Mouse (Mus musculus): Measurements from ENCODE around the gene Cd79a.

Gene Cd79a

GRCm38 (mm10) chr7:24897224-24897623, at the start of gene Cd79a:
Gene Cd79a (plus strand): TSS chr7:24897381.
- DNase-seq (ENCODE audit: low spot score), result no peak

GRCm38 (mm10) chr7:24850162-24850561, 47.0 kb upstream of the Cd79a start:
- no peak for DNase-seq (ENCODE audit: low spot score)

GRCm38 (mm10) chr7:24850899-24851303, 46.3 kb upstream of the Cd79a start:
- no peak for DNase-seq (ENCODE audit: low spot score)

DNA sequence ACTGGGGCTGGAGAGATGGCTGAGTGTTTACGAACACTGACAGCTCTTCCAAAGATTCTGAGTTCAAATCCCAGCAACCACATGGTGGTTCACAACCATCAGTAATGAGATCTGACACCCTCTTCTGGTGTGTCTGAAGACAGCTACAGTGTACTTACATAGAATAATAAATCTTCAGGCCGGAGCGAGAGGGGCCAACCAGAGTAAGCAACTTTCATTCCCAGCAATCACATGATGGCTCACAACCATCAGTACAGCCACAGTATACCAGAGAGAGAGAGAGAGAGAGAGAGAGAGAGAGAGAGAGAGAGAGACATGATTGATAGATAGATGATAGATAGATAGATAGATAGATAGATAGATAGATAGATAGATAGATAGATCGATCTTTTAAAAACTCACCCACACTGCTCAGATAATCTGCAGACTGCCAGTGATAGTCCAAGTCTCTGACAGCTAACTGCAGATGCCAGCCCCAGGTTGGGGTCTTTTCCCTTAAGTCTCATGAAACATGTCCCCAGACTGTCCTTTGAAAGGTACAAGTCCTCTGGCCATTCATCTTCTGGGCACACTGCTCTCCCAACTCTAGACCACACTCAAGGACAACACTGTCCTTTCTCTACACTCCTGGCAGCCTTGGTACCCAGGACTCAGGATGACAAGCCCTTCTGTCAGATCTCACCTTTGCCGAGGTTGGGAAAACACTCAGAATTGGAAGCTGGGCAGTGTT, 45.4 kb upstream of the Cd79a start:
- DNase-seq (ENCODE audit: low spot score), result no peak

- DNase-seq (ENCODE audit: low spot score), result no peak
Observed at GRCm38 (mm10) chr7:24852557-24853232, 44.5 kb upstream of the Cd79a start.

DNA sequence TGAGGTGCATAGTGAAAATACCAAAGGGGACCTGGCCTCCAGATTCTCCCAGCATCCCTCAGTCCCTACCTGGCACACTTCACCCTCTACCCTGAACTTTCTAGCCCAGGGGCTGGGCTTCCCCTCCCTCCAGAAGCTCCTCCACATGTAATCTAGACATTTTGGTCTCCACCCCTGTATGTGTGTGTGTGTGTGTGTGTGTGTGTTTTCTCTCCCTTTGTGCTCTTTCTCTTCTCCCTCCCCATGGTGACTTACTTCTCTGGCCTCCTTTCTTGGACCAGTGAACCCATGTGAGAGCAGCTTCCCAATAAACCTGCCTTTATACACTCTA, 44.0 kb upstream of the Cd79a start:
- DNase-seq (ENCODE audit: low spot score), result no peak

DNA sequence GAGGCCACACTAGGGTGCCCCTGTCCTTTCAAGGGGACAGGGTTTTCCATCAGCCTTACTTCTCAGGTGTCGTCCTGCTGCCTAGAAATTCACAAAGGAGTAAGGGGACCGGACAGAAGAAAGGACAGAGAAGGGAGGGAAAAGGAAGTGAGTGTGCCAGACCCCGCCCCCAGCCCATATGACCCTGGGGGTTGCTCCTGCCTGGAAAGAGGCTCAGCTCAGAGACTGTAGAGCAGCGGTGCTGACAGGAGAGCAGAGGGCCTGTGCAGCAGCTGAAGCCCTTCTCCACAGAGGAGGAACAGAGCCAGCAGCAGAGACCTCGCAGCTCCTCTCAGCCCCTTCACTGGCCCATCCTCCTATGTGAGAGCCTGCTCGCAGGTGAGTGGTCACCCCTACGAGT, 43.5 kb upstream of the Cd79a start:
- no peak for DNase-seq (ENCODE audit: low spot score)

- peak; percentile 61 for DNase-seq (ENCODE audit: low spot score)
Observed at GRCm38 (mm10) chr7:24856460-24857120, 40.6 kb upstream of the Cd79a start.

- DNase-seq (ENCODE audit: low spot score), result no peak
Observed at GRCm38 (mm10) chr7:24859234-24859633, 37.9 kb upstream of the Cd79a start.

GRCm38 (mm10) chr7:24861913-24862312, 35.3 kb upstream of the Cd79a start, which contains the start of gene Gm9844:
Gene Gm9844 (plus strand): TSS chr7:24862213.
- no peak for DNase-seq (ENCODE audit: low spot score)

- DNase-seq (ENCODE audit: low spot score), result no peak
Observed at GRCm38 (mm10) chr7:24862853-24863252, 34.3 kb upstream of the Cd79a start.

- no peak for DNase-seq (ENCODE audit: low spot score)
Observed at GRCm38 (mm10) chr7:24864156-24864555, 33.0 kb upstream of the Cd79a start.

GRCm38 (mm10) chr7:24869080-24869479, 28.1 kb upstream of the Cd79a start:
- no peak for DNase-seq (ENCODE audit: low spot score)

- no peak for DNase-seq (ENCODE audit: low spot score)
Observed at GRCm38 (mm10) chr7:24869532-24870165, 27.5 kb upstream of the Cd79a start, which contains the start of the genes Lypd4 and Dmrtc2. Gene Lypd4 (minus strand): TSS chr7:24869941. Gene Dmrtc2 (plus strand): TSS chr7:24870057.

GRCm38 (mm10) chr7:24877588-24877987, 19.6 kb upstream of the Cd79a start:
- no peak for DNase-seq (ENCODE audit: low spot score)

- DNase-seq (ENCODE audit: low spot score), result no peak
Observed at GRCm38 (mm10) chr7:24879620-24880019, 17.6 kb upstream of the Cd79a start.

- DNase-seq (ENCODE audit: low spot score), result no peak
Observed at GRCm38 (mm10) chr7:24882416-24883199, 14.6 kb upstream of the Cd79a start.

- peak; percentile 99 for DNase-seq (ENCODE audit: low spot score)
Observed at GRCm38 (mm10) chr7:24883896-24884692, 13.1 kb upstream of the Cd79a start, which contains the start of gene Rps19. Gene Rps19 (plus strand): TSS chr7:24884371.

DNA sequence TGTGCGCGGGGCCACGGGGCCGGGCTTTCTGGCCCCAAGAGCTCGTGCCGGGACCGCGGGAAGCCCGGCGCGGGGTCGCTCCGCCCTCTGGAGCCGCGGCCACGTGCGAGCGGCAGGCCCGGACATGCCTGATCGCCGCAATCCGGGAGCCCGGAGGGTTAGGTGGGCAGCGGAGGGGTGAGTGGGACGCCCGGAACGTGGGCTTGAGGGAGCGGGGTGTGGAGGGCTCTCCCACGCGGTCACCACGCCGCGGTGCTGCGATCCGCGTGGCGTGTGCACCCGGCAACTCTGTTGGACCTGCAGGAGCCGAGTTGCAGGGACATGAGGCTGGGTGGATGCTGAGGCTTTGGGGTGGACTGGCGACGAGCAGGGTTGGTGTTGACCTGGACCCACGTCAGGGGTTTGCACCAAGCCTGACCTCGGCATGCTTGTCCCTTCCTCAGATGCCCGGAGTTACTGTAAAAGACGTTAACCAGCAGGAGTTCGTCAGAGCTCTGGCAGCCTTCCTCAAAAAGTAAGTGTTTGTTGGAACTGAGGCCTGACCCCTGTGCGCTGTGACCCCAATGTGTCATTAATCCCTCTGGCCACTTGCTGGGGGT, 12.4 kb upstream of the Cd79a start:
- DNase-seq (ENCODE audit: low spot score), result no peak
